Comparison of ENCODE assay signal across 27 mouse cellular contexts in genomic region chr1:172932197-172932596, GRCm38 (mm10). TPM values are rescaled to one million over a fixed set of nuclear protein-coding genes. Genes with fewer than 3 reads are reported as not detected.
DNase-seq lines count a peak whose midpoint lies in the region; ATAC-seq and TF ChIP-seq lines count a peak whose summit lies in the region.
"Had no signal": no experiment of that assay in that cellular context is flagged by ENCODE, and none has a peak within 500 bp of the region (broad histone marks: within the 10 kb centered on the region; RNA-seq: fewer than 3 reads in every experiment).

No protein-coding gene starts in this region.

- H3K9ac ChIP-seq in liver, adult 2 months (ENCODE audit: low read depth, low read length) = no peak overlapping the region
- no peak overlapping the region for H3K9ac ChIP-seq in liver, embryonic 11.5 days (ENCODE audit: low read depth, low read length)
- no peak overlapping the region for H3K9ac ChIP-seq in liver, embryonic 16.5 days (ENCODE audit: low read depth, low read length)
- no peak overlapping the region for H3K9ac ChIP-seq in liver, embryonic 12.5 days
- H3K9ac ChIP-seq: embryonic facial prominence, embryonic 12.5 days; forebrain, embryonic 13.5 days; forebrain, embryonic 15.5 days had no signal

- TF ChIP-seq CTCF in liver, adult 2 months (IDR thresholded peaks at IDR 0.05; ENCODE audit: low read depth, low read length) = no peak

- WGBS in liver, adult 2 months = 24% methylated on average over 2 of the region's 2 CpGs
- 70% methylated on average over 2 of the region's 2 CpGs for WGBS in liver, embryonic 11.5 days
- 56% methylated on average over 2 of the region's 2 CpGs for WGBS in liver, embryonic 16.5 days (ENCODE audit: insufficient replicate concordance)
- WGBS in liver, embryonic 12.5 days (ENCODE audit: insufficient replicate concordance) = 62% methylated on average over 2 of the region's 2 CpGs

- TF ChIP-seq POLR2A in liver, adult 2 months (IDR thresholded peaks at IDR 0.05; ENCODE audit: extremely low read depth, insufficient read depth, low read length) = no peak

- no peaks in the 10 kb centered on the region; the same call in 1 of the 2 replicates for H3K79me2 ChIP-seq in liver, adult 2 months (ENCODE audit: control insufficient read depth, insufficient read depth, low read length)

- DNase-seq in liver, adult 2 months (ENCODE audit: extremely low read depth, low read depth, low spot score) = peak; percentile 92
- no peak for DNase-seq in liver, embryonic 11.5 days (ENCODE audit: low spot score)
- DNase-seq in urinary bladder, adult 2 months (ENCODE audit: low spot score) = no peak
- DNase-seq: adrenal gland, adult 8-10 months; adrenal gland, postnatal 14 days; adrenal gland, postnatal 36 days; B cell, adult 2 months; cerebellum, adult 11-12 months; cerebellum, adult 2 months; cerebellum, adult 9-10 months; cerebellum, postnatal 10 days; cerebellum, postnatal 25 days had no signal

- no peak for ATAC-seq in liver, embryonic 11.5 days (replicated peaks; ENCODE audit: low FRiP score)
- ATAC-seq in liver, embryonic 16.5 days (ENCODE audit: low read depth) = peak; percentile 62
- ATAC-seq in liver, embryonic 12.5 days = no peak
- ATAC-seq: activated CD4-positive, CD25-positive, alpha-beta regulatory T cell, adult 4 months; CD4-positive, CD25-positive, alpha-beta regulatory T cell, adult 4 months; forebrain, embryonic 13.5 days; forebrain, embryonic 15.5 days; Patski had no signal

- no peaks in the 10 kb centered on the region for H3K9me3 ChIP-seq in liver, embryonic 11.5 days (ENCODE audit: control insufficient read depth, low read length)
- no peaks in the 10 kb centered on the region for H3K9me3 ChIP-seq in liver, embryonic 16.5 days (replicated peaks; ENCODE audit: control insufficient read depth, low read length)
- no peaks in the 10 kb centered on the region for H3K9me3 ChIP-seq in liver, embryonic 12.5 days (replicated peaks)
- H3K9me3 ChIP-seq: embryonic facial prominence, embryonic 10.5 days; embryonic facial prominence, embryonic 12.5 days; forebrain, embryonic 13.5 days; forebrain, embryonic 15.5 days had no signal

- H3K36me3 ChIP-seq in liver, adult 2 months (ENCODE audit: control insufficient read depth, insufficient read depth, low read length) = no peaks in the 10 kb centered on the region
- H3K36me3 ChIP-seq in liver, embryonic 11.5 days (ENCODE audit: control insufficient read depth, insufficient read depth, low read length) = no peaks in the 10 kb centered on the region
- no peaks in the 10 kb centered on the region for H3K36me3 ChIP-seq in liver, embryonic 16.5 days (ENCODE audit: control insufficient read depth, insufficient read depth)
- H3K36me3 ChIP-seq in liver, embryonic 12.5 days = no peaks in the 10 kb centered on the region
- H3K36me3 ChIP-seq: embryonic facial prominence, embryonic 10.5 days; embryonic facial prominence, embryonic 12.5 days; forebrain, embryonic 15.5 days; G1E had no signal

- H3K4me3 ChIP-seq in liver, adult 2 months (ENCODE audit: insufficient read depth, low read depth, low read length) = no peak overlapping the region
- H3K4me3 ChIP-seq in liver, embryonic 11.5 days (ENCODE audit: low read depth, low read length) = no peak overlapping the region
- no peak overlapping the region for H3K4me3 ChIP-seq in liver, embryonic 16.5 days (ENCODE audit: low read depth, low read length)
- H3K4me3 ChIP-seq in liver, embryonic 12.5 days = no peak overlapping the region
- H3K4me3 ChIP-seq: embryonic facial prominence, embryonic 10.5 days; embryonic facial prominence, embryonic 12.5 days; forebrain, embryonic 13.5 days; forebrain, embryonic 15.5 days had no signal

- H3K27ac ChIP-seq in liver, adult 2 months (replicated peaks; ENCODE audit: insufficient read depth, low read depth, low read length) = no peak overlapping the region
- H3K27ac ChIP-seq in liver, embryonic 11.5 days (ENCODE audit: low read depth, low read length) = no peak overlapping the region
- no peak overlapping the region for H3K27ac ChIP-seq in liver, embryonic 16.5 days (ENCODE audit: low read length)
- no peak overlapping the region for H3K27ac ChIP-seq in liver, embryonic 12.5 days
- H3K27ac ChIP-seq: embryonic facial prominence, embryonic 10.5 days; embryonic facial prominence, embryonic 12.5 days; forebrain, embryonic 13.5 days; forebrain, embryonic 15.5 days had no signal

- H3K27me3 ChIP-seq in liver, adult 2 months (ENCODE audit: control insufficient read depth, insufficient read depth, low read length) = no peaks in the 10 kb centered on the region
- no peaks in the 10 kb centered on the region for H3K27me3 ChIP-seq in liver, embryonic 11.5 days (replicated peaks; ENCODE audit: control insufficient read depth, insufficient read depth, low read length)
- H3K27me3 ChIP-seq in liver, embryonic 16.5 days (ENCODE audit: control insufficient read depth, insufficient read depth, low read depth, low read length) = no peaks in the 10 kb centered on the region
- no peaks in the 10 kb centered on the region for H3K27me3 ChIP-seq in liver, embryonic 12.5 days (replicated peaks)
- H3K27me3 ChIP-seq: CH12.LX; embryonic facial prominence, embryonic 12.5 days; forebrain, embryonic 13.5 days; forebrain, embryonic 15.5 days; Patski had no signal

- peaks cover 18% of the 10 kb centered on the region; the same call in 1 of the 2 replicates for H3K4me1 ChIP-seq in liver, adult 2 months (ENCODE audit: control insufficient read depth, insufficient read depth, low read length)
- no peaks in the 10 kb centered on the region for H3K4me1 ChIP-seq in liver, embryonic 11.5 days (replicated peaks; ENCODE audit: control insufficient read depth, insufficient read depth, low read length)
- no peaks in the 10 kb centered on the region; the same call in 1 of the 2 replicates for H3K4me1 ChIP-seq in liver, embryonic 16.5 days (ENCODE audit: control insufficient read depth, low read depth, low read length)
- no peaks in the 10 kb centered on the region for H3K4me1 ChIP-seq in liver, embryonic 12.5 days
- H3K4me1 ChIP-seq: embryonic facial prominence, embryonic 10.5 days; embryonic facial prominence, embryonic 12.5 days; forebrain, embryonic 13.5 days; forebrain, embryonic 15.5 days had no signal

- H3K4me2 ChIP-seq in liver, embryonic 11.5 days = no peak overlapping the region
- H3K4me2 ChIP-seq in liver, embryonic 16.5 days (ENCODE audit: low read depth, low read length) = no peak overlapping the region
- H3K4me2 ChIP-seq in liver, embryonic 12.5 days = no peak overlapping the region
- H3K4me2 ChIP-seq: embryonic facial prominence, embryonic 12.5 days; forebrain, embryonic 13.5 days; forebrain, embryonic 15.5 days had no signal

RNA-seq across cellular contexts. Expression of gene Olfr16, which starts 18.0 kb away (rescaled TPM):
- 0.07 and 0.09 TPM in 2 replicates for total RNA-seq in liver, adult 2 months (2014; rRNA removed)
- polyA plus RNA-seq in liver, adult 2 months (2012; rRNA removed) = 0.22 TPM in 1 of 2 replicates, not detected in the other
- not detected in 2 replicates for polyA plus RNA-seq in liver, embryonic 11.5 days (2014; fragmentation: Nextera tagmentation; extraction: Ambion mirVana)
- not detected in 2 replicates for polyA plus RNA-seq in liver, embryonic 16.5 days (2015; fragmentation: Nextera tagmentation; extraction: Ambion mirVana)
- not detected in 2 replicates for polyA plus RNA-seq in liver, embryonic 12.5 days (2016; fragmentation: Nextera tagmentation; extraction: Ambion mirVana)
- polyA plus RNA-seq in urinary bladder, adult 2 months (2012; rRNA removed) = not detected in 2 replicates
- total RNA-seq: adrenal gland, adult 18-20 months; adrenal gland, adult 8-10 months; adrenal gland, postnatal 14 days; adrenal gland, postnatal 36 days; CH12.LX had no signal
- polyA plus RNA-seq: activated CD4-positive, CD25-positive, alpha-beta regulatory T cell, adult 4 months; CD4-positive, CD25-positive, alpha-beta regulatory T cell, adult 4 months; cerebellum, adult 2 months; cortical plate, adult 2 months; embryonic facial prominence, embryonic 10.5 days; embryonic facial prominence, embryonic 12.5 days; embryonic facial prominence, embryonic 14.5 days; forebrain, embryonic 11.5 days; forebrain, embryonic 13.5 days; forebrain, embryonic 15.5 days; G1E; Patski had no signal

RNA-seq across cellular contexts. Expression of gene Apcs, which starts 37.4 kb away (rescaled TPM):
- total RNA-seq in liver, adult 2 months (2014; rRNA removed) = 187 and 336 TPM in 2 replicates
- 54.4 and 116 TPM in 2 replicates for polyA plus RNA-seq in liver, adult 2 months (2012; rRNA removed)
- polyA plus RNA-seq in liver, embryonic 11.5 days (2014; fragmentation: Nextera tagmentation; extraction: Ambion mirVana) = 5.1 and 7.1 TPM in 2 replicates
- 126 and 137 TPM in 2 replicates for polyA plus RNA-seq in liver, embryonic 16.5 days (2015; fragmentation: Nextera tagmentation; extraction: Ambion mirVana)
- polyA plus RNA-seq in liver, embryonic 12.5 days (2016; fragmentation: Nextera tagmentation; extraction: Ambion mirVana) = 8.1 and 9.0 TPM in 2 replicates
- 0.07 TPM in 1 of 2 replicates, not detected in the other for polyA plus RNA-seq in urinary bladder, adult 2 months (2012; rRNA removed)
- total RNA-seq: adrenal gland, adult 18-20 months; adrenal gland, adult 8-10 months; adrenal gland, postnatal 36 days; G1E had no signal
- polyA plus RNA-seq: activated CD4-positive, CD25-positive, alpha-beta regulatory T cell, adult 4 months; CD4-positive, CD25-positive, alpha-beta regulatory T cell, adult 4 months; cerebellum, adult 2 months; cortical plate, adult 2 months; embryonic facial prominence, embryonic 10.5 days; embryonic facial prominence, embryonic 12.5 days; embryonic facial prominence, embryonic 14.5 days; forebrain, embryonic 11.5 days; forebrain, embryonic 13.5 days; forebrain, embryonic 15.5 days; G1E; Patski had no signal
